Mouse (Mus musculus) spleen, adult 2 months (tissue): ENCODE data around the gene Prrc2a.

Experiments
- CTCF ChIP-seq: fragments of 200-500 bp; IDR thresholded peaks from 2 replicates; pipeline ENCODE4 v1.5.1; 2011; ENCODE audit warnings: mild to moderate bottlenecking, inconsistent platforms; ENCODE audit not compliant: insufficient read depth, insufficient read length, insufficient replicate concordance; ENCODE audit errors: extremely low read depth
- POLR2A ChIP-seq: fragments of 200-500 bp; IDR thresholded peaks from 2 replicates; pipeline ENCODE4 v1.6.1; 2011; ENCODE audit warnings: low read depth, low read length, inconsistent platforms

DNA sequence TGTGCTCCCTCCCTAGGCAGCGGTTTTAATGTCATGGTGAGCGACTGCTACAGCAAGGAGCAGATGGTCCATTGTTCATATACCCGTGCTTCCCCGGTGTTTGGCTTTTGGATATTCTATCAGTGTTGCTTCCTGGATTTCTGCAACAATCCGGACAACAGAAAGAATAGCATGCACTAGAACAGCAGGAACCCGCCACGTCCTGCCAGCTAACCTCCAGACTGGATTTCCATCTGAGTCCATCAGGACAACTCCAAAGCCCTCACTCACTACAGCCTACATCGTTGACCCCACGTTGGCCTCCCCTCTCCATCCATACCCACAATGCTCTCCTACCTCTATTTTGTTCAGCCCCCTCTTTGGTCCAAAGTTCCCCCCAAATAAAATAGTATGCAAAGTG, 52.9 kb downstream of the Prrc2a start:
- no peak for TF ChIP-seq CTCF
- TF ChIP-seq POLR2A, result no peak
